Mouse (Mus musculus) bone marrow macrophage, adult 2 months (primary cell): ENCODE results near the gene Car6.

ENCODE experiments used
- CTCF ChIP-seq: IDR thresholded peaks from 2 replicates; pipeline ENCODE4 v1.5.1; 2012; ENCODE audit warnings: low read depth, mild to moderate bottlenecking, low read length, moderate library complexity
- POLR2A ChIP-seq: IDR thresholded peaks from 2 replicates; pipeline ENCODE4 v1.6.1; 2012; ENCODE audit warnings: mild to moderate bottlenecking, low read depth, low read length, borderline replicate concordance

GRCm38 (mm10) chr4:150217935-150218334, 16.8 kb upstream of the Car6 start:
- TF ChIP-seq POLR2A (no peak), CTCF (no peak)
